Mouse (Mus musculus) spleen, adult 2 months (tissue): ENCODE measurements around the gene Cox17. TPM values are rescaled to one million over a fixed set of nuclear protein-coding genes. Genes with fewer than 3 reads are reported as not detected.

Source experiments
- DNase-seq, 2 experiments: peaks; one replicate each; pipeline versions ENCODE4 v3.0.0 to v3.0.0-alpha.2; 2012 to 2021; ENCODE audit warnings: low spot score in 2 of 2, low read depth in 1 of 2
- H3K27ac ChIP-seq: fragments of 200-500 bp; 2 replicates; pipeline ENCODE4 v1.5.1; 2012; ENCODE audit warnings: low read length, inconsistent platforms; ENCODE audit not compliant: insufficient read depth
- H3K27me3 ChIP-seq: fragments of 200-500 bp; 2 replicates; pipeline ENCODE4 v1.6.1; 2012; ENCODE audit warnings: mild to moderate bottlenecking, moderate library complexity, low read length, inconsistent platforms; ENCODE audit not compliant: control insufficient read depth, insufficient read depth
- H3K36me3 ChIP-seq: fragments of 200-500 bp; 2 replicates; pipeline ENCODE4 v1.6.1; 2012; ENCODE audit warnings: mild to moderate bottlenecking, low read length, inconsistent platforms; ENCODE audit not compliant: control insufficient read depth, insufficient read depth
- H3K4me1 ChIP-seq: fragments of 200-500 bp; 2 replicates; pipeline ENCODE4 v1.6.1; 2011; ENCODE audit warnings: inconsistent platforms; ENCODE audit not compliant: control insufficient read depth, insufficient read depth, insufficient read length
- H3K4me3 ChIP-seq: fragments of 200-500 bp; 2 replicates; pipeline ENCODE4 v1.5.1; 2011; ENCODE audit warnings: mild to moderate bottlenecking, inconsistent platforms; ENCODE audit not compliant: insufficient read depth, insufficient read length; ENCODE audit errors: extremely low read depth
- CTCF ChIP-seq: fragments of 200-500 bp; IDR thresholded peaks from 2 replicates; pipeline ENCODE4 v1.5.1; 2011; ENCODE audit warnings: mild to moderate bottlenecking, inconsistent platforms; ENCODE audit not compliant: insufficient read depth, insufficient read length, insufficient replicate concordance; ENCODE audit errors: extremely low read depth
- POLR2A ChIP-seq: fragments of 200-500 bp; IDR thresholded peaks from 2 replicates; pipeline ENCODE4 v1.6.1; 2011; ENCODE audit warnings: low read depth, low read length, inconsistent platforms
- WGBS: fragments of 180-500 bp; shearing (Covaris S2); methylation state at CpG from one replicate; pipeline ENCODE4 v1.1.7; 2018; 5-methylcytosine and 5-hydroxymethylcytosine counted together
- polyA plus RNA-seq: library from polyadenylated mRNA; depleted of rRNA; stranded (reverse); fragments of >200 nt; gene quantifications from 2 replicates; pipeline ENCODE4 v1.2.3, GENCODE M21; 2012

The Cox17 gene
- polyA plus RNA-seq, 1 experiment: 26.6 TPM

- Histone ChIP-seq H3K4me1 (no peaks in the 10 kb centered on the region; the same call in 1 of the 2 replicates), H3K36me3 (no peaks in the 10 kb centered on the region), H3K27ac (no peak overlapping the region), H3K4me3 (no peak overlapping the region), H3K27me3 (no peaks in the 10 kb centered on the region)
- no peak for DNase-seq
- 72% methylated on average over 11 of the region's 11 CpGs for WGBS
- TF ChIP-seq CTCF (no peak), POLR2A (no peak)
Observed at GRCm38 (mm10) chr16:38308195-38308594, 38.6 kb upstream of the Cox17 start.

DNA sequence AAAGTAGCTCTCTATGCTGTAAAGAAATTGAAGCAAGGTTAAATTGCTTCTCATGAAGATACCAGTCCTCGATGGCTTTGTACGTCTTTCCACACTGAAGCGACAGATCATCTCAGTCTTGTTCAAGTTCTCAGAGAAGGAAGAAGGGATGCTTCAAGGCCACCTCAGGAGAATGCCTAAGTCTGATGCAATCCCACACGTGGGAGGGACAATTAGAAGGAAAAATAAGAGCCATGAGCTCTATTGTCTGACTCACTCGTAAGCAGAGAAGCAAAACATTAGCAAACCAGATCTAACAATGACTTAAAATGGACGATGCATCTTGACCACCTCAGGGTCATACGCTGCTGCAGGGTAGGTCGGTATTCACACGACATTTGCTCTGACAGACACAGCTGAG is 28.3 kb upstream of the Cox17 start:
- H3K4me1 ChIP-seq: no peaks in the 10 kb centered on the region
- no peaks in the 10 kb centered on the region for H3K27me3 ChIP-seq
- no peaks in the 10 kb centered on the region for H3K36me3 ChIP-seq
- no peak overlapping the region for H3K4me3 ChIP-seq
- TF ChIP-seq POLR2A: no peak
- no peak for TF ChIP-seq CTCF
- DNase-seq: no peak
- WGBS: 82% methylated on average over 9 of the region's 9 CpGs
- no peak overlapping the region for H3K27ac ChIP-seq

DNA sequence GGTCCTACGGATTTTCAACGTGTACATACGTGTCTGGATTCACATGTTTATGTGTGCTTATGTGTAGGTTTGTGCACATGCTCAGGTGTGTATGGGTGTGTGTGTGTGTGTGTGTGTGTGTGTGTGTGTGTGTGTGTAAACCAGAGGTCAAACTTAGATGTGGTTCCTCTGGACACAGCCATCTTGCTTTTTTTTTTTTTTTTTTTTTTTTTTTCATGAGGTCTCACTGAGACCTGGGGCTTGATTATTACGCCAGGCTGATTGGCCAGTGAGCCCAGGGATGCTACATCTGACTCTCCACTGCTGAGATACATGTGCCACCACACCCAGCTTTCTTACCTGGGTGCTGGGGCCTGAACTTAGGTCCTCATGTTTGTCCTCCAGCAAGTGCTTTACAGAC is 27.7 kb upstream of the Cox17 start:
- H3K27me3 ChIP-seq: no peaks in the 10 kb centered on the region
- no peak for DNase-seq
- 88% methylated on average over 4 of the region's 4 CpGs for WGBS
- no peak overlapping the region for H3K27ac ChIP-seq
- TF ChIP-seq CTCF: no peak
- no peak for TF ChIP-seq POLR2A
- no peak overlapping the region for H3K4me3 ChIP-seq
- no peaks in the 10 kb centered on the region for H3K4me1 ChIP-seq
- H3K36me3 ChIP-seq: no peaks in the 10 kb centered on the region

DNA sequence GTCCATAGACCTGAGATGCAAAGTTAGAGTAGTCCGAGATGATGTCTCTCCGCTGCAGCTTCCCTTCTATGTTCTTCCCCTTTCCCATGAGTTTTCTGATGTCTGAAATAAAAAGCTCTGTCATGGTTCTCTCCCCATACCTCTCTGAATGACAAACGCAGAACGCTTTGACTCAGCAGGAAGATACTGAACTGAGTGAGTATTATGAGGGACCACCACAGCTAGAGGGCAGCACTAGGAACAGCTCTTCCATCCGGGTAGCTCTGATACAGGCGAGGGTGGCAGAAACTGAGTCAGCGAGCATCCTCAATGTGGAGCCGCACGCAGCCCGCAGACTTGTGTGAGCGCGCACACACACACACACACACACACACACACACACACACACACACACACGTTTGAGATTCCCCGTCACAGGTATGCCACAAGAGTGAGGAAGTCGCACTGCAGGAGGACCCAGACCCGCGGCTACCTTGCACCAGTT is 25.3 kb upstream of the Cox17 start:
- H3K27ac ChIP-seq: no peak overlapping the region
- TF ChIP-seq POLR2A: no peak
- peak; percentile 25; the same call in 1 of the 2 replicates for TF ChIP-seq CTCF
- H3K4me1 ChIP-seq: no peaks in the 10 kb centered on the region
- H3K27me3 ChIP-seq: no peaks in the 10 kb centered on the region
- WGBS: 32% methylated on average over 17 of the region's 17 CpGs
- H3K4me3 ChIP-seq: no peak overlapping the region
- no peaks in the 10 kb centered on the region for H3K36me3 ChIP-seq
- DNase-seq: peak in 1 of 2 experiments; percentile 37

DNA sequence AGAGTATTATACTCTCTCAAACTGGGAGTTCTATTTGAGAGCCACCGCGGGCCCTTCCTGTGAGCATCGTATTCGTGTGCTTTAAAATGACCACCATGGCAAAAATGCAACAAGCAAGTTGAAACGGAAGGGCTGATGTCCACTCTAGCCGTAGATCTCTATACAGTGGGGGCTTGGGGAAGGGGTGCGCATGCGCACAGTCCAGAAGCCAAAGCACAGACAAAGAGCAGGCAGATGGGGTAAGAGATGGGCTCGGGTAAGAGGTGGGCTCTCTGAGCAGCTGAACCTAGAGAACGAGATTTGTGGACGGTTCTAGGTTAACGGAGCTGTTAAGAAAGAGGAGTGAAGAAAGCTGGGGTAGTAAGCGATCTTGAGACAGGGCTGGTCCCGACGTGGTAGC is 22.5 kb upstream of the Cox17 start:
- Histone ChIP-seq H3K36me3 (no peaks in the 10 kb centered on the region), H3K4me3 (no peak overlapping the region), H3K4me1 (no peaks in the 10 kb centered on the region), H3K27ac (no peak overlapping the region), H3K27me3 (no peaks in the 10 kb centered on the region)
- TF ChIP-seq CTCF (no peak), POLR2A (no peak)
- no peak for DNase-seq
- 89% methylated on average over 15 of the region's 15 CpGs for WGBS

- no peaks in the 10 kb centered on the region for H3K27me3 ChIP-seq
- 81% methylated on average over 11 of the region's 11 CpGs for WGBS
- no peaks in the 10 kb centered on the region for H3K4me1 ChIP-seq
- no peak overlapping the region for H3K4me3 ChIP-seq
- no peak for TF ChIP-seq CTCF
- TF ChIP-seq POLR2A: no peak
- no peaks in the 10 kb centered on the region for H3K36me3 ChIP-seq
- no peak for DNase-seq
- H3K27ac ChIP-seq: no peak overlapping the region
Observed at GRCm38 (mm10) chr16:38326778-38327397, 19.9 kb upstream of the Cox17 start.

- Histone ChIP-seq H3K27ac (no peak overlapping the region), H3K4me1 (no peaks in the 10 kb centered on the region), H3K27me3 (no peaks in the 10 kb centered on the region), H3K4me3 (no peak overlapping the region), H3K36me3 (no peaks in the 10 kb centered on the region)
- TF ChIP-seq CTCF: no peak
- TF ChIP-seq POLR2A: no peak
- 89% methylated on average over 3 of the region's 3 CpGs for WGBS
- no peak for DNase-seq
Observed at GRCm38 (mm10) chr16:38329340-38329739, 17.5 kb upstream of the Cox17 start.
